Mouse (Mus musculus) cerebellum, adult 11-12 months (tissue): ENCODE data around the gene Prm1.
"Not testable (repeated sequence)": the region's sequence is repeated elsewhere in the genome, so short reads cannot be mapped to it uniquely, and the experiment has no call there.

ENCODE experiments used
- DNase-seq: peaks from one replicate; pipeline ENCODE4 v3.0.0; 2022

The Prm1 gene

GRCm38 (mm10) chr16:10821387-10821786, 15.7 kb upstream of the Prm1 start:
- DNase-seq: no peak

GRCm38 (mm10) chr16:10819966-10820365, 14.3 kb upstream of the Prm1 start:
- DNase-seq: no peak

DNA sequence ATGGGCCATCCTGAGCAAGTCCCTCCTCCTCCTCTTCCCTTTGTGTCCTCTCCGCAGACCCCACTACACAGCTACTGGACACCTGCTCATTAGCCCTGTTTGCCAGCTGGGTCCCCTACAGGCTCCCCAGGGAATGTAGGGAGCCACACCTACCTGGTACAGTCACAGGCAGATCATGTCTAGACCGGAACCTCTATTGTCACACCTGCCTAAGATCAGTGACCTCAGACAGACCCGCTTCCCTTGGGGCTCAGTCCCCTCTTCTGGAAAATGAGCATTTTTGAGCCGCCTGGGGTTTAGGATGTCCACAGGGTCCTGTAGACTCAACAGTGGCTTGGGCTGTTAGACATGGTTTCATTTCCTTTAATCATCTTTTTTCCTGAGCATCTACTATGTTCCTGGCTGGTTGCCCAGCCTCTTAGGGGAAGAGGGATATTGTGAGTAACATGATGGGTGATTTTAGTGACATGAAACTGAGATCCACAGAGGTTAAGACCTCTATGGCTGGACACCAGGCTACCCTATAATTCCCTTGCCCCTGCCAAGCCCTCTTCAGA, 13.0 kb upstream of the Prm1 start:
- no peak for DNase-seq

DNA sequence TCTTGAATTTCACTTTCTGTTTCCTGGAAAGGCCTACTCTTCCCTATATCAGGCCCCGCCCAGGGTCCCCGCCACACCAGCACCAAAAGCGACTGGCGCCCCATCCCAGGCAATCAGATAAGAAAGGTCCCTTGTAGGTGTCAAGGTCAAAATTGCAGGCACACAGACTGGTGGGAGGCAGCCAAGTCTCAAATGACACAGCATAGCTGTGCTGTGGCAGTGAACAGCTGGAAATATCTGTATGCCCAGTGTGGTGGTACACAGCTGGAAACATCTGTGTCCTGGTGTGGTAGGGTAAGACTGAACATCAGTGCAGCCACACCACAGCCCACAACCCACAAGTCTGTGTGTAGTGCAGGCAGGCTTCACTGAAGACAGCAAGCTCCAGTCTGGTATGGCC, 9.2 kb upstream of the Prm1 start:
- DNase-seq: no peak

DNA sequence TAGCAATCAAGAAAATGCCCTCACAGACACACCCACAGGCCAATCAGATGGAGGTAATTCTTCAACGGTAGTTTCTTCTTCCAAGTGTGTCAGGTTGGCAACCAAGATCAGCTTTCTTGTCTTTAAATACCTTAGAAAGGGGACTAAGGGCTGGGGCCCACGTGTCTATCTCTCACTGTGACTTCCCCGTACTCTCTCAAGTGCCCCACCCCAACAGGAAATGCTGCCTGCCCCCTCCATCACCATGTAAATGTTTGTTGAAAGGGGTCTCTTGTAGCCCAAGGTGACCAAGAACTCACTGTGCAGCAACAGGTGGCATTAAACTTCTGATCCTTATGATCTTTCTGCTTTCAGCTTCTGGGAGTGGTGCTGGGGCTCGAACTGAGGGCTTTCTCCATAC, 8.1 kb upstream of the Prm1 start:
- DNase-seq: no peak

- no peak for DNase-seq
These were observed 7.3 kb upstream of the Prm1 start, which contains the start of gene Gm11172 for GRCm38 (mm10) chr16:10812865-10813371. Gm11172 (plus strand) TSS chr16:10812915.

DNA sequence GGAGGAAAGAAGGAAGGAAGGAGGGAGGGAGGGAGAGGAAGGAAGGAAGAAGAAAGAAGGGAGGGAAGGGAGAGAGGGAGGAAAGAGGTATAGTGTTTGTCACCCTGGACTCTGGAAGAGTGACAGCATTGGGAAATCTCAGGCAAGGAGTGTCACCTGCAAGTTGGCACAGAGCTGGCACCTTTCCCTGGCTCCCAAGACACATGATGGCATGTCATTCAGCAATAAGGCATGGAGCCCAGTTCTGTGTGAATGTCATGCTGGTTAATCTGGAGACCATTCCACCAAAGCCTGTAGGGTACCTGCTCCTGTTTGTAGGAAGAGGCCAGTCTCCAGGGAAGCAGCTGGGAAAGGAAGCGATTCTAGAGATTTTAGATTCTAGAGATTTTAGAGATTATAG, 4.7 kb upstream of the Prm1 start:
- DNase-seq: peak; percentile 15

DNA sequence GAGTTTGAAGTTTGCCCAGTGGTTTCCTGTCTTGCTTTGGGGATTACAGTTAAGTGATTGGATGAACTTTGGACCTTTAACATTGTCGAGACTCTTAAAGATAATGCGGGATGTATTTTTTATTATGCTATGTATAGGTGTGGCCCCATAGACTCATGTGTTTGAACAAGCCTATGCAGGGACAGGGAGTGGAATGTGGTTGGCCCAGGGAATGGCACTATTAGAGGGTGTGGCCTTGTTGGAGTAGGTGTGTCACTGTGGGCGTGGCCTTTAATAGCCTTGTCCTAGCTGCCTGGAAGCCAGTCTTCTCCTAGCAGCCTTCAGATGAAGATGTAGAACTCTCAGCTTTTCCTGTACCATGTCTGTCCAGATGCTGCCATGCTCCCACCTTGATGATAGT, 3.2 kb downstream of the Prm1 start:
- not testable (repeated sequence) for DNase-seq

DNA sequence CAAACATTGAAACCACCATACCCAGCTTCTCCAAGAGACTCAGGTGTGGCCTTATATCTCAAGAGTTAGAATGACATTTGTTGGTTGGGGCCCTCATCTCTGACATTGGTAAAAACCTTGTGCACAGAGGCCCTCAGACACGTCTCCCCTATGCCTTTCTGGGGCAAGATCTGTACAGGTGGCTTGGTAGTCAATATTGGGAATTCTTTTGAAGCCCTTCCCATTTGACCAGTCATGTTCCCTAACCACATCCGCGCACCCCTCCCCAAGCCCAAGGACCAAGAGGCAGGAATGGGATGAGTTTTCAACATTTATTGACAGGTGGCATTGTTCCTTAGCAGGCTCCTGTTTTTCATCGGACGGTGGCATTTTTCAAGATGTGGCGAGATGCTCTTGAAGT, 9.6 kb downstream of the Prm1 start, which contains the start of gene Prm2:
TSS of gene Prm2 (minus strand) at position 101 of the 400 bp plus-strand sequence.
- DNase-seq: no peak

DNA sequence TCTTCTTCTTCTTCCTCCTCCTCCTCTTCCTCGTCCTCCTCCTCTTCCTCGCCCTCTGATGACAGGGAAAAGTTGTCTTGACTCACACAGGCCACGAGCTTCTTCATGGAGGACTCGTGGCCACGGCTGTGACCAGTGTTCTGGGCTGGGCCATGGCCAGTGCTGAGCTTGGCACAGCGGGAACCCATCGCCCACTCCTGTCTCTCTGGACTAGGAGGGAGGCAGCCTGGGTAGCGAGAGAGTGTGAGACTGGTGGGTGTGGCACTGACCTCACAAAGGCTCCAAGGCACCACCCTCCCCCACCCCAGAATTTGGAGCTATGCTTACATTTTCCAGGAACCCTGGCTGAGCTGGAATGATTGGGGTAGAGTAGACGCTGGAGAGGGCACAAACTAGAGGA, 14.9 kb downstream of the Prm1 start, which contains the start of gene Prm3:
TSS of gene Prm3 (minus strand) at position 213 of the 400 bp plus-strand sequence.
- no peak for DNase-seq

- no peak for DNase-seq
These were observed 16.8 kb downstream of the Prm1 start for GRCm38 (mm10) chr16:10788866-10789265.

- DNase-seq: peak; percentile 30
These were observed 17.4 kb downstream of the Prm1 start, which contains the start of gene Tnp2 for GRCm38 (mm10) chr16:10788271-10788670. Tnp2 (minus strand) TSS chr16:10788660.

GRCm38 (mm10) chr16:10787548-10788058, 18.0 kb downstream of the Prm1 start:
- no peak for DNase-seq

GRCm38 (mm10) chr16:10786782-10787547, 18.7 kb downstream of the Prm1 start:
- DNase-seq: peak; percentile 41

- DNase-seq: peak; percentile 83
These were observed 19.4 kb downstream of the Prm1 start for GRCm38 (mm10) chr16:10786288-10786687.

DNA sequence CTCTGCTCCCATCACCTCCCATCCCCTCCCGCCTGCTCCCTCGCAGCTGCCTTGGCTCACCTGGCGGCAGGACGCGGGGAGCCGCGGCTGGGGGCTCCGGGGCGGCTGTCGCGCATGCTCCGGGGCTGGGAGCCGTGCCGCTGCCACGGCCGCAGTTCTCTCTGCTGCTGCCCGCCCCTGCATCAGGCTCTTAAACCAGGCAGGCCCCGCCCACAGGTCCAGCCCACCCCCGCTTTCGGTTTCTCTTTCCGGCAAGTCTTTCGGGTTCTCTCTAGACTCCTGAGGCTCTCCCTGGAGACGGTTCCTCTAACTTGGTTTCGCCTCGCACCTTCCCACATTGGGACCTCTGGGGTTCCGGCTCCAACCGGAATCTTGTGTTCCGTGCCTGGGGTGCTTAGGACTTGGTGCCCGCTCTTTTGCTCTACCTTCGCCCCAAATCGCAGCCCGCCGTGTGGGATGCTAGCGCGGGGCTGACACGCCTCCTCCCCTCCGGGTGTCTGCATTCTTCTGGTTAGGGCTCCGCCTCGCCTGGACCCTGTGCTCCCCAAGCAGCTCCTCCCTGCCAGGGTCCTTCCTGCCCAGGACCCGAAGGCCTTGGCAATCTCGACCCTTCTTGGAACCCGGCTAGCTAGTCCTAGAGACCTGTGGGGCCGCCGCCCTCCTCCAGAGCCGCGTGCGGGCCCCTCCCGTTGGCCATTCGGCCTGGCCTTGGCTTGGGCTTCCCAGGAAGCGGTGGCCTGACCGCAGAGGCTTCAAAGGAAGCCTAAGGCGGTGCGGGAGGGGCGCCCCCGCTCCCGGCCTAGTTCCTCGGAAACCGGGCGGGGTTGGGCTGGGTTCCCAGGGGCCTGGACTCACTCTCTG, 20.0 kb downstream of the Prm1 start, which contains the start of gene Socs1:
TSS of gene Socs1 (minus strand) at position 166 of the 861 bp plus-strand sequence.
- DNase-seq: peak; percentile 71

- peak; percentile 80 for DNase-seq
These were observed 20.8 kb downstream of the Prm1 start for GRCm38 (mm10) chr16:10784793-10785370.

DNA sequence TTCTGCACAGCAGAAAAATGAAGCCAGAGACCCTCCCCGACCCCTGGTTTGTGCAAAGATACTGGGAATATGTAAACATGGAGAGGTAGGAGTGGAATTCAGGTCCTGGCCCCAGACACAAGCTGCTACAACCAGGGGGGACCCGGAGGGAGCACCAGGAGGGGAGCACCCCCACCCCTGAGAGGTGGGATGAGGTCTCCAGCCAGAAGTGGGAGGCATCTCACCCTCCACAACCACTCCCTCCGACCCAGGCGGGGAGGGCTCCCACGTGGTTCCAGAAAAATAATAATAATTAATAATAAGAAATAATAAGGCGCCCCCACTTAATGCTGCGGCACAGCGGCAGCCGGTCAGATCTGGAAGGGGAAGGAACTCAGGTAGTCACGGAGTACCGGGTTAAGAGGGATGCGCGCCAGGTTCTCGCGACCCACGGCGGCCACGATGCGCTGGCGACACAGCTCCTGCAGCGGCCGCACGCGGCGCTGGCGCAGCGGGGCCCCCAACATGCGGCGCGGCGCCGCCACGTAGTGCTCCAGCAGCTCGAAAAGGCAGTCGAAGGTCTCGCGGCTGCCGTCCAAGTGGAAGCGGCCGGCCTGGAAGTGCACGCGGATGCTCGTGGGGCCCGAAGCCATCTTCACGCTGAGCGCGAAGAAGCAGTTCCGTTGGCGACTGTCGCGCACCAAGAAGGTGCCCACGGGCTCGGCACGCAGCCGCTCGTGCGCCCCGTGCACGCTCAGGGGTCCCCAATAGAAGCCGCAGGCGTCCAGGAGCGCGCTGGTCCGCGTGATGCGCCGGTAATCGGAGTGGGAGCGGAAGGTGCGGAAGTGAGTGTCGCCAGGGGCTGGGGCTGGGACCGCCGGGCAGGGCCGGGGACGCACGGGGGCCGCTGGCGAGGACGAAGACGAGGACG, 21.5 kb downstream of the Prm1 start:
- DNase-seq: peak; percentile 49

- no peak for DNase-seq
These were observed 22.2 kb downstream of the Prm1 start for GRCm38 (mm10) chr16:10783451-10783850.

GRCm38 (mm10) chr16:10783152-10783434, 22.5 kb downstream of the Prm1 start:
- no peak for DNase-seq

GRCm38 (mm10) chr16:10782377-10783151, 23.1 kb downstream of the Prm1 start:
- DNase-seq: no peak
